Comparison of ENCODE assay signal across 29 mouse cellular contexts in genomic region chr1:34283502-34283901, GRCm38 (mm10).
A peak's percentile ranks its signal among the peaks of the same experiment; 100 is the strongest.
DNase-seq lines count a peak whose midpoint lies in the region; ATAC-seq and TF ChIP-seq lines count a peak whose summit lies in the region.
"Had no signal": no experiment of that assay in that cellular context is flagged by ENCODE, and none has a peak within 500 bp of the region (broad histone marks: within the 10 kb centered on the region; RNA-seq: fewer than 3 reads in every experiment).

No protein-coding gene starts in this region.

- no peaks in the 10 kb centered on the region for H3K27me3 ChIP-seq in stomach, embryonic 15.5 days (replicated peaks)
- H3K27me3 ChIP-seq in stomach, postnatal 0 days (ENCODE audit: control insufficient read depth, insufficient read depth, low read length) = no peaks in the 10 kb centered on the region
- no peaks in the 10 kb centered on the region for H3K27me3 ChIP-seq in liver, embryonic 15.5 days
- H3K27me3 ChIP-seq in forebrain, embryonic 12.5 days = no peaks in the 10 kb centered on the region
- H3K27me3 ChIP-seq: hindbrain, embryonic 15.5 days; limb, embryonic 12.5 days had no signal

- TF ChIP-seq CTCF in stomach, postnatal 0 days (IDR thresholded peaks at IDR 0.05; ENCODE audit: low read depth) = no peak

- H3K4me3 ChIP-seq in stomach, embryonic 15.5 days (replicated peaks) = no peak overlapping the region
- no peak overlapping the region for H3K4me3 ChIP-seq in stomach, postnatal 0 days (ENCODE audit: low read depth, low read length)
- H3K4me3 ChIP-seq in liver, embryonic 15.5 days (replicated peaks) = no peak overlapping the region
- H3K4me3 ChIP-seq in forebrain, embryonic 12.5 days (replicated peaks) = no peak overlapping the region
- H3K4me3 ChIP-seq: erythroblast, embryonic 14.5 days; gastrocnemius, adult 2 months; hindbrain, embryonic 10.5 days; hindbrain, embryonic 15.5 days; layer of hippocampus, adult 2 months; left cerebral cortex, adult 2 months; limb, embryonic 12.5 days had no signal

- no peak for TF ChIP-seq EP300 in stomach, postnatal 0 days (optimal IDR thresholded peaks at IDR 0.05)

- peak; percentile 53; the same call in 1 of the 2 replicates for ATAC-seq in stomach, embryonic 15.5 days (ENCODE audit: insufficient read depth, low FRiP score, low read depth)
- no peak for ATAC-seq in stomach, postnatal 0 days (ENCODE audit: low FRiP score, low TSS enrichment)
- peak; percentile 89 for ATAC-seq in liver, embryonic 15.5 days (ENCODE audit: insufficient read depth)
- ATAC-seq in erythroid progenitor cell, adult 5-6 weeks (replicated peaks; ENCODE audit: low FRiP score, poor library complexity, severe bottlenecking) = no peak
- ATAC-seq in forebrain, embryonic 12.5 days (ENCODE audit: low FRiP score) = no peak
- ATAC-seq: activated CD4-positive, CD25-positive, alpha-beta regulatory T cell, adult 4 months; forebrain, embryonic 14.5 days; inflammation-experienced regulatory T-cells, adult 6 months; lung, postnatal 0 days had no signal

- H3K4me1 ChIP-seq in stomach, embryonic 15.5 days = no peaks in the 10 kb centered on the region
- no peaks in the 10 kb centered on the region for H3K4me1 ChIP-seq in stomach, postnatal 0 days (replicated peaks; ENCODE audit: control insufficient read depth, insufficient read depth)
- H3K4me1 ChIP-seq in liver, embryonic 15.5 days (replicated peaks) = peaks cover 17% of the 10 kb centered on the region
- no peaks in the 10 kb centered on the region for H3K4me1 ChIP-seq in forebrain, embryonic 12.5 days
- H3K4me1 ChIP-seq: hindbrain, embryonic 10.5 days; hindbrain, embryonic 15.5 days; limb, embryonic 12.5 days had no signal

- H3K9ac ChIP-seq in stomach, embryonic 15.5 days = no peak overlapping the region
- no peak overlapping the region for H3K9ac ChIP-seq in stomach, postnatal 0 days (ENCODE audit: low read length)
- no peak overlapping the region for H3K9ac ChIP-seq in liver, embryonic 15.5 days
- H3K9ac ChIP-seq in forebrain, embryonic 12.5 days = no peak overlapping the region
- H3K9ac ChIP-seq: hindbrain, embryonic 15.5 days; limb, embryonic 12.5 days had no signal

- no peak overlapping the region for H3K4me2 ChIP-seq in stomach, embryonic 15.5 days
- no peak overlapping the region for H3K4me2 ChIP-seq in stomach, postnatal 0 days (replicated peaks; ENCODE audit: low read depth)
- H3K4me2 ChIP-seq in liver, embryonic 15.5 days = peak overlapping the region; percentile 25; the same call in 1 of the 2 replicates
- no peak overlapping the region for H3K4me2 ChIP-seq in forebrain, embryonic 12.5 days
- H3K4me2 ChIP-seq: hindbrain, embryonic 15.5 days; limb, embryonic 12.5 days had no signal

- H3K36me3 ChIP-seq in stomach, embryonic 15.5 days = 0 out of 2 replicates have a peak, but pooled peaks cover 9% of the 10 kb centered on the region
- H3K36me3 ChIP-seq in stomach, postnatal 0 days (ENCODE audit: control insufficient read depth, insufficient read depth, low read length) = peaks cover 24% of the 10 kb centered on the region
- H3K36me3 ChIP-seq in liver, embryonic 15.5 days (replicated peaks) = peaks cover 24% of the 10 kb centered on the region
- H3K36me3 ChIP-seq in forebrain, embryonic 12.5 days (replicated peaks) = peaks cover 40% of the 10 kb centered on the region

- DNase-seq in stomach, postnatal 0 days (ENCODE audit: low spot score) = no peak
- peak; percentile 59 for DNase-seq in liver
- DNase-seq in frontal cortex, postnatal 36 days (ENCODE audit: low spot score in 2 of 2) = no peak
- DNase-seq: adrenal gland, adult 2 months; adrenal gland, postnatal 36 days; B cell, adult 2 months; cerebellum, adult 9-10 months; gastrocnemius, adult 2 months; gastrocnemius, postnatal 36 days; kidney, adult 18-20 months; kidney, postnatal 36 days; lung, adult 18-20 months; lung, postnatal 4 days; midbrain, embryonic 14.5 days; thymus, postnatal 4 days had no signal

- 78% methylated on average over 7 of the region's 7 CpGs for WGBS in stomach, embryonic 15.5 days
- 87% methylated on average over 7 of the region's 7 CpGs for WGBS in stomach, postnatal 0 days
- 22% methylated on average over 7 of the region's 7 CpGs for WGBS in liver, embryonic 15.5 days (ENCODE audit: insufficient replicate concordance)
- whole genome bisulfite sequencing in forebrain, embryonic 12.5 days = 89% methylated on average over 7 of the region's 7 CpGs

- H3K9me3 ChIP-seq in stomach, embryonic 15.5 days = no peaks in the 10 kb centered on the region
- H3K9me3 ChIP-seq in stomach, postnatal 0 days (ENCODE audit: control insufficient read depth, low read length) = no peaks in the 10 kb centered on the region
- no peaks in the 10 kb centered on the region for H3K9me3 ChIP-seq in liver, embryonic 15.5 days (replicated peaks)
- no peaks in the 10 kb centered on the region for H3K9me3 ChIP-seq in forebrain, embryonic 12.5 days
- H3K9me3 ChIP-seq: hindbrain, embryonic 10.5 days; hindbrain, embryonic 15.5 days; limb, embryonic 12.5 days had no signal

- H3K27ac ChIP-seq in stomach, embryonic 15.5 days = no peak overlapping the region
- no peak overlapping the region for H3K27ac ChIP-seq in stomach, postnatal 0 days (replicated peaks)
- H3K27ac ChIP-seq in liver, embryonic 15.5 days (replicated peaks) = no peak overlapping the region
- H3K27ac ChIP-seq in forebrain, embryonic 12.5 days = no peak overlapping the region
- H3K27ac ChIP-seq: gastrocnemius, adult 2 months; hindbrain, embryonic 10.5 days; hindbrain, embryonic 15.5 days; layer of hippocampus, adult 2 months; left cerebral cortex, adult 2 months; limb, embryonic 12.5 days had no signal

Comparison
In these comparisons a context has a peak if more than half of its experiments do, and no peak if none do; other contexts are left out.
1. ATAC-seq: peak in stomach, embryonic 15.5 days (single experiment) and liver, embryonic 15.5 days (single experiment); none in stomach, postnatal 0 days (single experiment), erythroid progenitor cell, adult 5-6 weeks (single experiment) and forebrain, embryonic 12.5 days (single experiment).